Mouse (Mus musculus) intestine, embryonic 15.5 days (tissue): ENCODE measurements around the gene Myo9b. TPM values are rescaled to one million over a fixed set of nuclear protein-coding genes. Genes with fewer than 3 reads are reported as not detected.
A peak's percentile ranks its signal among the peaks of the same experiment; 100 is the strongest.

Experiments
- ATAC-seq: fragments of 200-750 bp; cut with Nextera tagmentation; 2 replicates; pipeline ENCODE4 v1.8.0; 2017; ENCODE audit warnings: moderate TSS enrichment, moderate library complexity
- H3K27ac ChIP-seq: fragments of 300-500 bp; sonication (generic); 2 replicates; pipeline ENCODE4 v1.5.1; 2015; ENCODE audit warnings: mild to moderate bottlenecking, inconsistent platforms
- H3K27me3 ChIP-seq: fragments of 300-500 bp; sonication (generic); replicated peaks from 2 replicates; pipeline ENCODE4 v1.6.1; 2015; ENCODE audit warnings: inconsistent platforms
- H3K36me3 ChIP-seq: fragments of 300-500 bp; sonication (generic); 2 replicates; pipeline ENCODE4 v1.6.1; 2015; ENCODE audit warnings: inconsistent platforms
- H3K4me1 ChIP-seq: fragments of 300-500 bp; sonication (generic); replicated peaks from 2 replicates; pipeline ENCODE4 v1.6.1; 2015; ENCODE audit warnings: inconsistent platforms
- H3K4me2 ChIP-seq: fragments of 300-500 bp; sonication (generic); replicated peaks from 2 replicates; pipeline ENCODE4 v1.6.1; 2015; ENCODE audit warnings: mild to moderate bottlenecking, inconsistent platforms
- H3K4me3 ChIP-seq: fragments of 300-500 bp; sonication (generic); replicated peaks from 2 replicates; pipeline ENCODE4 v1.5.1; 2015; ENCODE audit warnings: inconsistent platforms
- H3K9ac ChIP-seq: fragments of 300-500 bp; sonication (generic); 2 replicates; pipeline ENCODE4 v1.6.1; 2015; ENCODE audit warnings: inconsistent platforms
- H3K9me3 ChIP-seq: fragments of 300-500 bp; sonication (generic); 2 replicates; pipeline ENCODE4 v1.6.1; 2016; ENCODE audit warnings: inconsistent platforms
- WGBS: fragments of 180-500 bp; shearing (Covaris S2); methylation state at CpG from one replicate; pipeline ENCODE4 v1.1.7; 2015; 5-methylcytosine and 5-hydroxymethylcytosine counted together
- polyA plus RNA-seq: library from polyadenylated mRNA; unstranded; fragments of >200 nt; fragmentation: Nextera tagmentation; extraction: Ambion mirVana; gene quantifications from 2 replicates; pipeline ENCODE4 v1.2.1, GENCODE M21; 2015

Myo9b gene
- polyA plus RNA-seq, 1 experiment from 2014 or later = 15.4 TPM

GRCm38 (mm10) chr8:71381421-71381970 lies 109.0 kb downstream of the Myo9b start, which contains the start of gene Nr2f6:
Gene Nr2f6, minus strand, starts transcription at chr8:71381960.
- Histone ChIP-seq H3K9me3 (no peaks in the 10 kb centered on the region), H3K4me2 (peak within 1 kb of the TSS; percentile 90), H3K27me3 (no peaks in the 10 kb centered on the region), H3K4me3 (peak within 1 kb of the TSS; percentile 88), H3K9ac (peak within 1 kb of the TSS; percentile 92), H3K27ac (peak within 1 kb of the TSS; percentile 98), H3K36me3 (peaks cover 12% of the 10 kb centered on the region), H3K4me1 (peaks cover 45% of the 10 kb centered on the region)
- peak; percentile 42 for ATAC-seq
- under 1% methylated on average over 76 of the region's 89 CpGs for WGBS

- Histone ChIP-seq H3K4me3 (peak overlapping the region; percentile 88), H3K4me1 (peaks cover 38% of the 10 kb centered on the region), H3K36me3 (peaks cover 5% of the 10 kb centered on the region), H3K9ac (peak overlapping the region; percentile 92), H3K4me2 (peak overlapping the region; percentile 90), H3K9me3 (no peaks in the 10 kb centered on the region), H3K27me3 (no peaks in the 10 kb centered on the region), H3K27ac (peak overlapping the region; percentile 98)
- 1% methylated on average over 71 of the region's 80 CpGs for WGBS
- ATAC-seq = peak; percentile 88
Measured at GRCm38 (mm10) chr8:71381971-71382961, 109.8 kb downstream of the Myo9b start.

- H3K4me1 ChIP-seq = peaks cover 36% of the 10 kb centered on the region
- peak overlapping the region; percentile 20; the same call in 1 of the 2 replicates for H3K9ac ChIP-seq
- H3K27me3 ChIP-seq = no peaks in the 10 kb centered on the region
- H3K9me3 ChIP-seq = no peaks in the 10 kb centered on the region
- no peak overlapping the region; the same call in 1 of the 2 replicates for H3K4me3 ChIP-seq
- peak overlapping the region; percentile 90 for H3K4me2 ChIP-seq
- no peaks in the 10 kb centered on the region for H3K36me3 ChIP-seq
- no peak for ATAC-seq
- WGBS = 30% methylated on average over 12 of the region's 12 CpGs
- peak overlapping the region; percentile 98 for H3K27ac ChIP-seq
Measured at GRCm38 (mm10) chr8:71383396-71383795, 110.9 kb downstream of the Myo9b start.

- peak overlapping the region; percentile 20; the same call in 1 of the 2 replicates for H3K9ac ChIP-seq
Measured at GRCm38 (mm10) chr8:71383860-71384259, 111.3 kb downstream of the Myo9b start.

GRCm38 (mm10) chr8:71385212-71385835 lies 112.8 kb downstream of the Myo9b start:
- Histone ChIP-seq H3K9ac (no peak overlapping the region), H3K4me2 (no peak overlapping the region), H3K4me1 (peaks cover 17% of the 10 kb centered on the region), H3K9me3 (no peaks in the 10 kb centered on the region), H3K27me3 (no peaks in the 10 kb centered on the region), H3K36me3 (no peaks in the 10 kb centered on the region), H3K4me3 (no peak overlapping the region), H3K27ac (no peak overlapping the region)
- 74% methylated on average over 12 of the region's 12 CpGs for WGBS
- no peak for ATAC-seq

More at GRCm38 (mm10) chr8:71383860-71384259, 111.3 kb downstream of the Myo9b start:
- H3K4me2 ChIP-seq = peak overlapping the region; percentile 90; the same call in 1 of the 2 replicates
- H3K27ac ChIP-seq = peak overlapping the region; percentile 98
- no peak overlapping the region for H3K4me3 ChIP-seq
- no peaks in the 10 kb centered on the region for H3K9me3 ChIP-seq
- H3K27me3 ChIP-seq = no peaks in the 10 kb centered on the region
- peaks cover 32% of the 10 kb centered on the region for H3K4me1 ChIP-seq
- no peak for ATAC-seq
- no peaks in the 10 kb centered on the region for H3K36me3 ChIP-seq
- WGBS = 41% methylated on average over 3 of the region's 3 CpGs

- Histone ChIP-seq H3K27ac (no peak overlapping the region), H3K9me3 (no peaks in the 10 kb centered on the region), H3K4me2 (no peak overlapping the region), H3K4me1 (peaks cover 10% of the 10 kb centered on the region), H3K36me3 (no peaks in the 10 kb centered on the region), H3K9ac (no peak overlapping the region), H3K27me3 (no peaks in the 10 kb centered on the region), H3K4me3 (no peak overlapping the region)
- 66% methylated on average over 1 of the region's 1 CpGs for WGBS
- ATAC-seq = no peak
Measured at GRCm38 (mm10) chr8:71388267-71388666, 115.8 kb downstream of the Myo9b start.

GRCm38 (mm10) chr8:71391696-71392095 lies 119.2 kb downstream of the Myo9b start:
- Histone ChIP-seq H3K9ac (no peak overlapping the region), H3K4me3 (no peak overlapping the region), H3K27me3 (no peaks in the 10 kb centered on the region), H3K27ac (no peak overlapping the region), H3K4me2 (no peak overlapping the region), H3K9me3 (no peaks in the 10 kb centered on the region), H3K4me1 (0 out of 2 replicates have a peak, but pooled peaks cover 2% of the 10 kb centered on the region), H3K36me3 (no peaks in the 10 kb centered on the region)
- no peak for ATAC-seq
- 87% methylated on average over 2 of the region's 2 CpGs for WGBS

- 82% methylated on average over 5 of the region's 5 CpGs for WGBS
- Histone ChIP-seq H3K4me1 (peaks cover 5% of the 10 kb centered on the region), H3K4me2 (no peak overlapping the region), H3K27ac (no peak overlapping the region), H3K4me3 (no peak overlapping the region), H3K9ac (no peak overlapping the region), H3K36me3 (no peaks in the 10 kb centered on the region), H3K9me3 (no peaks in the 10 kb centered on the region), H3K27me3 (no peaks in the 10 kb centered on the region)
- ATAC-seq = no peak
Measured at GRCm38 (mm10) chr8:71392391-71392790, 119.9 kb downstream of the Myo9b start.

- no peak overlapping the region for H3K9ac ChIP-seq
- no peak overlapping the region; the same call in 1 of the 2 replicates for H3K4me2 ChIP-seq
- no peaks in the 10 kb centered on the region for H3K9me3 ChIP-seq
- H3K36me3 ChIP-seq = no peaks in the 10 kb centered on the region
- no peak for ATAC-seq
- H3K27me3 ChIP-seq = no peaks in the 10 kb centered on the region
- WGBS = 17% methylated on average over 3 of the region's 3 CpGs
- H3K4me3 ChIP-seq = no peak overlapping the region
- no peak overlapping the region for H3K27ac ChIP-seq
- H3K4me1 ChIP-seq = peaks cover 10% of the 10 kb centered on the region
Measured at GRCm38 (mm10) chr8:71392871-71393270, 120.4 kb downstream of the Myo9b start.

- no peaks in the 10 kb centered on the region for H3K9me3 ChIP-seq
- H3K4me1 ChIP-seq = peaks cover 10% of the 10 kb centered on the region
- H3K9ac ChIP-seq = no peak overlapping the region
- WGBS = 78% methylated on average over 7 of the region's 7 CpGs
- no peaks in the 10 kb centered on the region for H3K27me3 ChIP-seq
- no peak overlapping the region for H3K27ac ChIP-seq
- no peak overlapping the region for H3K4me3 ChIP-seq
- peaks cover 8% of the 10 kb centered on the region for H3K36me3 ChIP-seq
- ATAC-seq = no peak
- H3K4me2 ChIP-seq = peak overlapping the region; percentile 20
Measured at GRCm38 (mm10) chr8:71394481-71394880, 122.0 kb downstream of the Myo9b start.

- Histone ChIP-seq H3K4me3 (no peak overlapping the region), H3K9me3 (no peaks in the 10 kb centered on the region), H3K9ac (no peak overlapping the region), H3K36me3 (peaks cover 11% of the 10 kb centered on the region), H3K4me1 (peaks cover 10% of the 10 kb centered on the region), H3K27ac (no peak overlapping the region), H3K27me3 (no peaks in the 10 kb centered on the region), H3K4me2 (peak overlapping the region; percentile 20; the same call in 1 of the 2 replicates)
- no peak for ATAC-seq
- 81% methylated on average over 10 of the region's 10 CpGs for whole genome bisulfite sequencing
Measured at GRCm38 (mm10) chr8:71395071-71395470, 122.6 kb downstream of the Myo9b start.

- Histone ChIP-seq H3K27ac (0 out of 2 replicates have a peak within 1 kb of the TSS, but pooled peaks have one; percentile 6), H3K4me1 (peaks cover 10% of the 10 kb centered on the region), H3K4me2 (peak within 1 kb of the TSS; percentile 85), H3K9ac (no peak within 1 kb of the TSS), H3K4me3 (peak within 1 kb of the TSS; percentile 75), H3K9me3 (no peaks in the 10 kb centered on the region), H3K27me3 (no peaks in the 10 kb centered on the region), H3K36me3 (peaks cover 11% of the 10 kb centered on the region)
- ATAC-seq = no peak
- 80% methylated on average over 9 of the region's 9 CpGs for WGBS
Measured at GRCm38 (mm10) chr8:71395629-71396028, 123.1 kb downstream of the Myo9b start, which contains the start of gene Ushbp1. Gene Ushbp1, minus strand, starts transcription at chr8:71395802.
